Mouse (Mus musculus) heart, postnatal 0 days (tissue): ENCODE results near the gene Dnah7b. TPM values are rescaled to one million over a fixed set of nuclear protein-coding genes. Genes with fewer than 3 reads are reported as not detected.

Experiments used
- ATAC-seq: fragments of 200-750 bp; cut with Nextera tagmentation; 2 replicates; pipeline ENCODE4 v1.8.0; 2017; ENCODE audit warnings: low read depth, moderate number of reproducible peaks, moderate library complexity; ENCODE audit not compliant: insufficient read depth
- DNase-seq: peaks from one replicate; pipeline ENCODE4 v3.0.0-alpha.2; 2016; ENCODE audit warnings: low spot score
- H3K27ac ChIP-seq: fragments of 300-500 bp; sonication (generic); 2 replicates; pipeline ENCODE4 v1.5.1; 2014; ENCODE audit warnings: low read depth, mild to moderate bottlenecking
- H3K27me3 ChIP-seq: fragments of 300-500 bp; sonication (generic); 2 replicates; pipeline ENCODE4 v1.6.1; 2014; ENCODE audit warnings: low read length, mixed read lengths; ENCODE audit not compliant: control insufficient read depth, insufficient read depth
- H3K36me3 ChIP-seq: fragments of 300-500 bp; sonication (generic); replicated peaks from 2 replicates; pipeline ENCODE4 v1.6.1; 2014; ENCODE audit warnings: low read length, mixed read lengths; ENCODE audit not compliant: control insufficient read depth, insufficient read depth
- H3K4me1 ChIP-seq: fragments of 300-500 bp; sonication (generic); 2 replicates; pipeline ENCODE4 v1.6.1; 2014; ENCODE audit warnings: antibody characterized with exemption; ENCODE audit not compliant: control insufficient read depth, insufficient read depth
- H3K4me2 ChIP-seq: fragments of 300-500 bp; sonication (generic); 2 replicates; pipeline ENCODE4 v1.6.1; 2014; ENCODE audit warnings: low read depth, mild to moderate bottlenecking, low read length, moderate library complexity
- H3K4me3 ChIP-seq: fragments of 300-500 bp; sonication (generic); 2 replicates; pipeline ENCODE4 v1.5.1; 2014; ENCODE audit warnings: low read depth, low read length
- H3K9ac ChIP-seq: fragments of 300-500 bp; sonication (generic); replicated peaks from 2 replicates; pipeline ENCODE4 v1.6.1; 2014; ENCODE audit warnings: low read depth, low read length, mixed read lengths
- H3K9me3 ChIP-seq: fragments of 300-500 bp; sonication (generic); replicated peaks from 2 replicates; pipeline ENCODE4 v1.6.1; 2016; ENCODE audit warnings: low read length; ENCODE audit not compliant: control insufficient read depth
- CTCF ChIP-seq: IDR thresholded peaks from 2 replicates; pipeline ENCODE4 v1.5.1; 2016; ENCODE audit warnings: antibody characterized with exemption, control low read depth, low read depth
- EP300 ChIP-seq: IDR thresholded peaks from 2 replicates; pipeline ENCODE4 v1.6.1; 2016; ENCODE audit warnings: antibody characterized with exemption, low read depth
- WGBS: fragments of 180-500 bp; shearing (Covaris S2); extraction: QIAGEN DNeasy Blood & Tissue Kit; methylation state at CpG from one replicate; pipeline ENCODE4 v1.1.7; 2014; 5-methylcytosine and 5-hydroxymethylcytosine counted together
- polyA plus RNA-seq: library from polyadenylated mRNA; unstranded; fragments of >200 nt; fragmentation: Nextera tagmentation; extraction: Ambion mirVana; gene quantifications from 2 replicates; pipeline ENCODE4 v1.2.1, GENCODE M21; 2015
- total RNA-seq: library from RNA; depleted of rRNA; stranded (reverse); fragments of >200 nt; gene quantifications from 2 replicates; pipeline ENCODE4 v1.2.3, GENCODE M21; 2014; ENCODE audit warnings: low replicate concordance; rRNA removed

Gene Dnah7b
- total RNA-seq (1.4 and 2.4 TPM in 2 replicates), polyA plus RNA-seq (0.52 and 0.59 TPM in 2 replicates)

DNA sequence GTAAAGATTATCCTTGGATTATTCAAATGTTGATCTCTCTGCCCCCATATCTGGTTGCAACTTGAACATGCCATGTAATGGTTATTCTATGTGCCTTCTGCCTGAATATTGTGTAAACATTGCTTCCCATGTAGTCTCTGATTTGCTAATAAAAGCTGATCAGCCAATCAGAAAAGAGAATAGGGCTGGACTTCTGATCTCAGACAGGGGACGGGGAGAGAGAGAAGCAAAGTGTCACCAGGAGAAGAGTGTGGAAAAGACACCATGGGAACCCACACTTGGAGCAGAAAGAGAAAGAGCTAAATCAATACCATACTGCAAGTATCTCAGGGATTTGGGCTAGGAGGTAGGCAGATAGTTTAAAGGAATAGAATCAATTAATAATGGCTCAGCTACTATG is at the start of gene Dnah7b:
Gene Dnah7b, plus strand, starts transcription at position 301 of the 400 bp plus-strand sequence.
- TF ChIP-seq CTCF (no peak), EP300 (no peak)
- Histone ChIP-seq H3K4me2 (peak within 1 kb of the TSS; percentile 83), H3K4me3 (peak within 1 kb of the TSS; percentile 68), H3K9me3 (no peaks in the 10 kb centered on the region), H3K27me3 (no peaks in the 10 kb centered on the region), H3K36me3 (no peaks in the 10 kb centered on the region), H3K9ac (peak within 1 kb of the TSS; percentile 61), H3K27ac (peak within 1 kb of the TSS; percentile 76), H3K4me1 (no peaks in the 10 kb centered on the region)
- DNase-seq (no peak), ATAC-seq (no peak)
- WGBS = 19% methylated on average over 1 of the region's 1 CpGs

DNA sequence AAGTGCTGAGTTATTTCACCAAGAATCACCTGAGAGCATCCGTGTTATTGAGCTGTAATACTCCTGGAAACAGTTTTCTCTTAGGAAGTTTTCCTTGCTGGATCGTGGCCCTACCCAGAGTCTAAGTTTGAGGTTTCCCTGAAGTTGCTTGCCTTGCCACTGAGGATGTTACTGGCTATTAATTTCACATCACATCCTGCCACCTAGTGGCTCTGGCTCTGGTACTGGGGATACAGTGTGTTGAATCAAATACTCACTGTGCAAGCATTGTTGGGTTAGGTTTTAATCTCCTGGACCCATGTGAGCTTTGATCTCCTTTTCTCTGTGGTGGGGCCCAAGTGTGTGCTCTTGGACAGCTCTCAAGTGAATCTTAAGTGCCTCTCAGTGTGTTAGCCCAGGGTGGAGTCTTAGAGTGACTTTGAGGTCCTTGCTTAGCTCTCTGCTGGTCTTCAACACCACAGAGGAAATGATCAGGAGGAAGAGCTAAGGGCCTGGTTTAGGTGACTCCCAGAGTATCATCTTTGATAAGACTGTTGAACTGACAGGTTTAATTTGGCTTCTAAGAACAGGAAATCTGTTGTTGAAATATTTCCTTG is 47.6 kb upstream of the Dnah7b start:
- DNase-seq (peak; percentile 16), ATAC-seq (peak; percentile 33; the same call in 1 of the 2 replicates)
- H3K4me3 ChIP-seq = no peak overlapping the region
- no peaks in the 10 kb centered on the region for H3K4me1 ChIP-seq
- H3K9ac ChIP-seq = no peak overlapping the region
- H3K9me3 ChIP-seq = no peaks in the 10 kb centered on the region
- H3K27ac ChIP-seq = no peak overlapping the region
- 35% methylated on average over 2 of the region's 2 CpGs for WGBS
- no peaks in the 10 kb centered on the region for H3K36me3 ChIP-seq
- no peaks in the 10 kb centered on the region for H3K27me3 ChIP-seq
- no peak for TF ChIP-seq EP300
- TF ChIP-seq CTCF = peak; percentile 67
- H3K4me2 ChIP-seq = no peak overlapping the region

DNA sequence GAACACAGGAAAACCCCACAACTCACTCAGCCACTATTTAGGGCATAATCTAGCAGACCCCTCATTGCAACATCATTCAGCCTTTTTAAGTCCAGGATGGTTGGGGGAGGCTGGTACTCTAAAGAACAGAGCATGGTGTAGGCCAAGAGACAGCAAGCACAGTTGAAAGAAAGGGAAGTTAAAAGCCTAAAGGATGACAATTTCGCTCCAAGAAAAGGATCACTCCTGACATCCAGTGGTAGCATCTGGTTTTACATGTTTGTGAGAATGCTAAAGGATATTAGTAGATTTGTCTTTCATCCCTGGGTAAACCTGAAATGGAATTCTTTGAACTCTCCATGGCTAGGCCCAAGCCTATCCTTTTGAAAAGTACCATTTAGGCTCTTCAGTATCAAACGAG is 43.9 kb upstream of the Dnah7b start:
- Histone ChIP-seq H3K27me3 (no peaks in the 10 kb centered on the region), H3K9ac (no peak overlapping the region), H3K36me3 (no peaks in the 10 kb centered on the region), H3K4me3 (no peak overlapping the region), H3K4me1 (no peaks in the 10 kb centered on the region), H3K9me3 (no peaks in the 10 kb centered on the region), H3K27ac (no peak overlapping the region), H3K4me2 (no peak overlapping the region)
- peak; percentile 43 for DNase-seq
- WGBS = 22% methylated on average over 2 of the region's 2 CpGs
- TF ChIP-seq EP300 (no peak), CTCF (peak; percentile 66)
- no peak for ATAC-seq

DNA sequence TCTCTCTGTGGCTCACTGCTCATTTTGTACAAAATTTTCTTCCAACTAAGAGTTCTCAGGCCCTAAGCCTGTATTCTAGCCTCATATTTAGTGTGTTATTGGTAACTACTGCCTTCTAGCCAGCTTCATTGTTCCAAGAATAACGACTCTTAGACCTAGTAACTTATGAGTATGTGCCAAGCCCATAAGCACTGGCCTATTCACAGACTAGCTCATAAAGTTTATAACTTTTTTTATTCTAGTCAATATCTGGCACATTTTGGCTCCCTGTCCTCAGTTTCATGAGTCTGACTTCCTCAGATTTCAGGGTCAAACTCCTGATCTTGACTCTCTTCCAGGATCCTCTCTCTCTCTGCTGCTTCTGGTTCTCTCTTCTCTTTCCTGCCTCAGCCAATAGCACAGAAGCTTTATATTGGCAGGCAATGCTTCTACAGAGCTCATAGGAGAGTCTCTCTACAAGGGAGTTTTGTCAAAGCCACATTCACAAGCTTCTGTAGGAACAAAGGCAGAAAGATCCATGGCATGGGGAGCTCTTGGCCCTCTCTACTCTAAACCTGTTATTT is 34.0 kb upstream of the Dnah7b start:
- no peak overlapping the region for H3K4me2 ChIP-seq
- H3K4me1 ChIP-seq = no peaks in the 10 kb centered on the region
- H3K9ac ChIP-seq = no peak overlapping the region
- no peak for DNase-seq
- H3K27me3 ChIP-seq = no peaks in the 10 kb centered on the region
- H3K36me3 ChIP-seq = no peaks in the 10 kb centered on the region
- no peak overlapping the region for H3K27ac ChIP-seq
- H3K4me3 ChIP-seq = no peak overlapping the region
- ATAC-seq = no peak
- WGBS = 43% methylated on average over 1 of the region's 1 CpGs
- TF ChIP-seq EP300 (no peak), CTCF (no peak)
- no peaks in the 10 kb centered on the region for H3K9me3 ChIP-seq

DNA sequence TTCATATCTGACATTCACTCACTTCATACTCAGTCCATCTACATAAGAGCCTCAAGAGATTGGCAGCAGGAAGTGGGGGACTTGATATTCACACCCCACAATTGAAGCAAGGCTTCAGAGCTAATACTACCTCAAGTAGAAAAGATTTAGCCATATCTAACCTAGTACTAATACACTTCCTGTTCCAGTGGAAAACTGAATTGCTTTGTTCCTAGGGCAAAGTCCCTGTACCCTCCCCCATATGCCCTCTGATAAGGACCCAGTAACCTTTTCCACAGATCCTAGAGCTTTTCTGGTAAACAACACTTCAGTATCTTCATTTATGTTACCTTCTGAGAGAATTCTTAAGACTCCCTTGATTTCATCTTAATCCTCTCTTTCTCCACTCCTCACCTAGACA is 17.9 kb upstream of the Dnah7b start:
- Histone ChIP-seq H3K4me3 (no peak overlapping the region), H3K4me2 (no peak overlapping the region), H3K27ac (no peak overlapping the region), H3K27me3 (no peaks in the 10 kb centered on the region), H3K4me1 (no peaks in the 10 kb centered on the region), H3K36me3 (no peaks in the 10 kb centered on the region), H3K9me3 (no peaks in the 10 kb centered on the region), H3K9ac (no peak overlapping the region)
- ATAC-seq (no peak), DNase-seq (no peak)
- TF ChIP-seq EP300 (no peak), CTCF (no peak)
